Mouse (Mus musculus): ENCODE data around the gene Rasgrp3.

Rasgrp3 gene

DNA sequence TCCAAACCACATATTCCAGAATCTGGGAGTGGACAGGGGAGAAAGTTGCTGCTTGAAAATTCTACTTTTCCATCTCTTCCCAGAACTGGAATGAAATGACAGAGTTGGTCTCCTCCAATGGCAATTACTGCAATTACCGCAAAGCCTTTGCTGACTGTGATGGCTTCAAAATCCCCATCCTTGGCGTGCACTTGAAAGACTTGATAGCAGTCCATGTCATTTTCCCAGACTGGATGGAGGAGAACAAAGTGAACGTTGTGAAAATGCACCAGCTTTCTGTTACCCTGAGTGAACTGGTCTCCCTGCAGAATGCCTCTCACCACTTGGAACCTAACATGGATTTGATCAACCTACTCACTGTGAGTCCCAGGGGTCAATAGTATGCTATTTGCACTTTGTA is 67.3 kb downstream of the Rasgrp3 start:
- DNase-seq (ENCODE audit: low spot score): no peak

DNA sequence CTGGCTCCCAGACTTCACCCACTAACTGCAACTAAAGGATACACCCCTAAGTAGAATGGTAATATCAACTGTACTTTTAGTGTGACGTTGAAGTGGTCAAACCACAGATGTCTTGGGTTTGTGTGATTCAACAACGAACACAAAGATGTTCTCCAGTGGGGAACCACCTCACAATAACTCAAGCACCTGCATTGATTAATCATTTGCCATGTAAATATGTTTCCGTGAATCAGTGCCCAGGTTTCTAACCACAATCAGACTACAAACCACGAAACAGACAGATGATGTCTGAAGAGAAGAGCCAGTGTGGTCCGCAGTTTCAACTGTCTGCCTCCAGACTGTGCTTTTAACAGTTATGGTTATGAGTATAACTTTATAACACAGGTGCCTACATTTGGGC is 69.4 kb downstream of the Rasgrp3 start:
- DNase-seq (ENCODE audit: low spot score): no peak

DNA sequence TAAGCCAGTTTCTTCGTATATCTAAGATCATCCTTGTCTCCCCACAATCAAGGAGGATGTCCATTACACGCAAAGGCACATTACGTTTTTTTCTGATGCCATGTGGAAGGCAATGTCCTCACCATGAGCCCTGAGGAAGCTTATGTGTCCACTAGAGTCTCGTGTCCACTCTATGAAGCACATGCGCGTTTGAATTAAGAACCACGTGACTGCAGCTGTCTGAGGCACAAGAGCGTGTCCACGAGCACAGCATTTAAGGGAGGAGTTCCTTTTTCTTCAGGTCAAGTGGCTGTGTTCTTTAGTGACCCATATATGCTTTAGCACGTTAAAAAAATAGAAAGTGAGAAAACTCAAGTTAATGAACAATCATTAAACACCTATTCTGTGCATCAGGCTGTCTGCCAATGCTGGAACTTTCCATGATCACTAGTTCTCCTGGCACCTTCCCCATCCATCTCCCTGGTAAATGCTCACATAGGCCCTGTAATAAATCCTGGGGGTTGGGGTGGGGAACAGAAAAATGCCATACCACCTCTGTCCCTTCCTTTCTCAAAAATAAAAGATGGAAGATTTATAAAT is 70.5 kb downstream of the Rasgrp3 start:
- no peak for DNase-seq (ENCODE audit: low spot score)

DNA sequence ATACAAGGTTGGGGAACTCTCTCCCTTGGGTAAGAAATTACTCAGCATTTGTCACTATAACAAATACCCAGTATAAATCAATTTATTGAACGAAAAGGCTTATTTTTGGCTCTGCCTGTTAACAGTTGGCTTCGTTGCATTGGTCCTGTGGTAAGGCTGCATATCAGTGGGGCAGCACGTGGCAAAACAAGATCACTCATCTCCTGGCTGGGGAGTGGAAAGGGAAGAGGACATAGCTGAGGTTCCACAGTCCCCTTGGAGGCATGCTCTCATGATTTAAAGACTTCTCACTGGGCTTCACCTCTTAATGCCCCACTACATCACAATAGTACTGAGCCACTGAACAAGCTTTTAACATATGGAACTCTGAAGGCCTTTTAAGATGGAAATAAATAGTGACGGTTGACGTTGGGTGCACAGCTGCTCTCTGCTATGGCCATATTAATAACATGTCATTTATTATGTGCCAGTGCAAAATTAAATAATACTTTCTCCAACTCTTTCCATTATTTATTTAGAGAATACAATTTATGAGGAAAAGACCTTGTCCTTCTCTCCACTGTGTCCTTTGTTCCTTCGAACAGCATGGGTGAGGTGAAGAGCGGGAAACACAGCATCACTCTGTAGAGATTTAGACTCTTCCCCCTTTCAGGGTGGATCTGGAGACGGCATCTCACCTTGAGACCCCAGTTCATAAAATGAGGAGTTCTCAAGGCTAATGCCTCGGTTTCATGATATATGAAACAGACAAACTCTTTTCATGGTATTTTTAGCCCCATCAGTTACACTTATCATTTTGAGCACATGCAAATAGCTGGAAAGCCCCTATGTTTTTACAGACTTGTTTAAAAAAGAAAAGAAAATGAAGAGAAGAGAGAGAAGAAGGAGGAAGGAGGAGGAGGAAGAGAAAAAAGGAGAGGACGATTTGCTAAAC is 71.3 kb downstream of the Rasgrp3 start:
- no peak for DNase-seq (ENCODE audit: low spot score)

DNA sequence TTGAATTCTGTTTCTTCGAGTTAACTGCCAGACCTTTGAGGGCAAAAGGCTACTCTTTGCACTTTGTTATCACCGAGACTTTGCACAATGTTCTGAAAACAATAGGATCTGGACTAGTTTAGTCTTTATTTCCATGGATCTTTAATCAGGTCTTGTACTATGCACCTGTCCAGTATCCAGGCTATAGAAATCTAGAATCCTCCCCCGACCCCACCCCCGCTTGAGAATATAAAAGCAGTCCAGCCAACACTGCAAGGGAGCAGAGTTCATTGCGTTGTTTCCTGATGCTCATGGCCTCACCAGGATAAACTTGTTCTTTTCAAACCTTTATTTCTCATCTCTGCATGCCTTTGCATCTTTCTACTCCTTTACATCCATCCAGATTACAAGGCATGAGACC is 73.6 kb downstream of the Rasgrp3 start:
- DNase-seq (ENCODE audit: low spot score): no peak

DNA sequence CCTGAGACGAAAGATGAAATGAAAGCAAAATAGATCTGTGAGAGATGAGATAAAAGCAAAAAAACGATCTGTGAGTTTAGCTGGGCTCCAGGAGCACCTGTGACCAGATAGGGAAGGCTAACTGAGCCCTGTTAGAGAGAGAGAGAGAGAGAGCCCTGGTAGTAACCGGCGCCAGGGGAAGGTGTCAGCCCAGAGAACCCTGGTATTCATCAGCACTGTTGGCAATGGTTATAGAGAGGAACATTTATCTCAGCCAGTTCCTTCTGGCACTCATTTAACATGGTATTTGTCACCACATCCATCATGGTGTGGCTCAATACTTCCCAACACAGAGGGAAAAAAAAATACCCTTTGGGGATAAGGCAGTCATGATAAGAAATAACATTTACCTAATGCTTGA is 80.9 kb downstream of the Rasgrp3 start:
- DNase-seq (ENCODE audit: low spot score): peak; percentile 64

DNA sequence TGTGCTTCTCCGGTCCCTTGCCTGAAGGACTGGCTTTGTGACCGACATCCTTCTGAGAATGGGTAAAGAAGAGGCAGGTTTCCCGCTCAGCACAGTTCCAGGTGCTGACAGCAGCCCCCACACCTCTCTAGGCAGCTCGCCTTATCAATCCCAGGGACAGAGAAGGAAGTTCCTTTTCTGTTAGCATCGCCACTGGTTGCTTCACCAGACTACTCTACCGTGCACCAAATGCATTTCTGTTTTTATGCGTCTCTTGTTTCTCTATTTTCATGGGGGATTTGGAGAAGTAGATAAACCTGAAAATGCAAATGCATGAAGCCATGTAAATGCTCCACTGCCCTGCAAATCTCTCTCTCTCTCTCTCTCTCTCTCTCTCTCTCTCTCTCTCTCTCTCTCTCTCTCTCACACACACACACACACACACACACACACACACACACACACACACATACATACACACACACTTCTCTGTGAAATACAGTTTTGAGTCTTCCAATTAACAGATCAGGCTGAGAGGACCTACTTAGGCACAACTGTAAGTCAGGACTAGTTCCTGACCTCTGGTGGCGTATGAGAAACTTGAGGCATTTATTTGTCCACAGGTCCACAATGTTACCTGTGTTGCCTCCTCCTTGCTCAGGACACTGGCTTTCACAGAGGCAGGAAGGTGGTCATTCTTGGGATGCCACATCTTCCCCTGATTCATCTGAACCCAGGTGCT is 82.6 kb downstream of the Rasgrp3 start:
- no peak for DNase-seq (ENCODE audit: low spot score)

DNA sequence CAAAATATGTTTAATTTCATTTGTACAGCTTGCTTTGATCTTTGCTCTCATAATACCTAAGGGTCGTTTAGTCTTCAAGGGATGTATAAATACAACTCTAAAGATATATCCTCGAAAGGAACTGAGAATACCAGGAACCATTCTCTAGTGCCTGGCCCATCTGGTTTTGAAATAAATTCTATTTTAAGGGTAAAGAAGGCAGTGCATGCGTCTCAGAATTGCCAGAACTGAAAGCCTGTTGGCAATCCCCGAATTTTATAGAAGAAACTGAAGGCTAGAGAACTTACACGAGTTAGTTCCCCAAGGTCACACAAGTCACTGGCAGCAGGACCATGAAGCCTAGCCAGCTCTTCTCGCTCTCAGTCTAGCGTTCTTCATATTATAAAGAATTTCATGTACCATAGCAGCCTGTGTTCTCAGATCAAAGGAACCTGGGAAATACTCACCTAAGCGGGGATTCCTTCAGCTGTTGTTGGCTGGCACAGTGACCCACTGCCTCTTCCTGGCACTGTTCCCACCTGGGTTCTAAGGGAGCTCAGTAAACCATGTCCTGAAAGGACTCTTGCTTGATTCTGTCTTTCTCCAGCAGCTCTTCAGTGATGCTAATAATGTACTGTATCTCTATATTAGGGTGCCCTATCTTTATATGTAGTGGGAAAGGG is 83.7 kb downstream of the Rasgrp3 start:
- no peak for DNase-seq (ENCODE audit: low spot score)

DNA sequence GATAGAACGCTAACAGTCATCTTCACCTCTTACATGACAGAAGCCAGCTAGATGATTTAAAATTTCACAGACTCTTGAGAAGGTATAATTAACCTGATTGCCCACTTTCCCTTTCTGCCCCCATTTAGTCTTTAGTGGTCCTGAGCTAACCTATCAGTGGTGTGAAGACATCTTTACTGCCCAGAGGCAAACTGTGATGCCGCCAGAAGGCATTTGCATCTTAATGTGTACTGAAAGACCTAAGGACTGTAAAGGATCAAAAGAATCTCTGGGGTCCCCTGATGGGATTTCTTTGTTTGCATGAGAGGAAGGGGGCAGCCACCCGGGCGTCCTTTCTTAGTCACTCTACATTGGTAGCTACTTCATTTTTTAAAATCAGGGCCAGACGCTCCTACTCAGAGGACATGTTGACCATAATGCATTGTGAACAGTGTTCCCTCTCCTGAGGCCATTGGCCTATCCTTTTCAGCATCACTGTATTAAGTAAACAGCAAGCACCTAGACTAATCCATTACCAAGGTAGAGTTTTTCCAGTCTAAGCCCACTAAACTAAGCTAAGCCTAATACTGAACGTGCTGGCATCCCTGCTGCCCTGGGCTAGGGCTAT is 85.6 kb downstream of the Rasgrp3 start:
- no peak for DNase-seq (ENCODE audit: low spot score)

DNA sequence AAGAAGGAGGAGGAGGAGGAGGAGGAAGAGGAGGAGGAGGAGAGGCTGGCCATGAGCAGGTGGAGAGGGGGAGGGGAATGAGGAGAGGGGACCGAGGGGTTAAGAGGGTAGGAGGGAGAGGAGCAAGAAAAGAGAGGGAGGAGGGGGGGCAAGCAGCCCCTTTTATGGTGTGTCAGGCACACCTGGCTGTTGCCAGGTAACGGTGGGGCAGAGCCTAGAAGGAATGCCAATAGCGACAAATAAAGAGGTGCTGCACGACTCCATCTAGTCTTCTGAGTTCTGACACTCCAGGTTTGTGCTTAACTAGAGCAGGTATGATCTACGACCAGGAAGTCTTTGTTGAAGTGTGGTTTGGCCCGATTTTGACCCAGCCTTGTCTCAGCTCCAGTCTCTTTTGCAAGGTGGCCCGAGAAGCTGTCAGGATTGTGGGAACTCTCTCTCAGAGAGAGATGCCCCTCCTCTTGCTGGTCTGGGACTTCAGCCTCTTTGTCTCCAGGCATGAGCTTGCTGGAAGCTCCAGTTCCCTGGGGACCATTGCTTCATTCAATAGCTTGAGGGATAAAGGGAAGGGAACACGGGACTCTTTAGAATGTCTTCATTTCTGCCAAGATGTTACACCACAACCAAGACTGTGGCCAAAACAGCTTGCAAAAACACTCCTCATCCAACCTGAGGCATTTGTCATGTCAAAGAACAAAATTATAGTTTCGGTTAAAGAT is 86.8 kb downstream of the Rasgrp3 start:
- DNase-seq (ENCODE audit: low spot score): peak; percentile 100

DNA sequence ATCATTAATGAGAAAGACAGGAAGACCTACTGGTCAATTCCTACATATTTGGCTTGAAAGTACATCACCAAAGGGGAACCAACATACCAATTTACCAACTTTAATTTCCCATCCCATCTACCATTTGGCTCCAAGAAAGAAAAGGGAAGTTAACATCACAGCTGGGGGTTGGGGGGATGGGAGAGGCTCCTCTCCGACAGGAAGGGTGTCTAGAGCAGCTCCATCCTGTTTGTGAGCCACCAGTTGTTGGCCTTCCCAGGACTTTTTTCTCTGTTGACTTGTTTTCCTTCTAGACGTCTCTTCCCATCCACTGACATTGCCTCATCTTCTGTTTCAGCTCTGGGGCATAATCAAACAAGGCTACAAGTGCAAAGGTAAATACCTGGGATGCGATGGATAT is 88.1 kb downstream of the Rasgrp3 start:
- DNase-seq (ENCODE audit: low spot score): no peak

DNA sequence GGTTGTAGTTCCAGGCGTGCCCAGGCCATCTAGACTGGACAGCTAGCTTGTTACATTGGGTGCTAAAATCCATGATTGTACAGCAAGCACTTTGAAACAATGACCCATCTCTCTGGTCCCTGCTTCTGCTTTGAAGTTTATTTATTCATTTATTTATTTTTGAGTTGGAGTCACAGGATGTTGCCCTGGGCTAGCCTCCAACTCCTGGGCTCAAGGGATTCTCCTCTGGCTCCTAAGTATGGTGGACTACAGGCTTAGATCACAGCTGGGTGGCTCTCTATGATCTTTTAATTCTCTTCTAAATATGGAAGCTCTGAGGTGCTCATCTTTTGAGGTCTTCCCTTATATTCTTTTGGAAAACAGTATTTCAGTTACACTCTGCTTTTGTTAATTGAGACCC is 90.7 kb downstream of the Rasgrp3 start:
- no peak for DNase-seq (ENCODE audit: low spot score)

DNA sequence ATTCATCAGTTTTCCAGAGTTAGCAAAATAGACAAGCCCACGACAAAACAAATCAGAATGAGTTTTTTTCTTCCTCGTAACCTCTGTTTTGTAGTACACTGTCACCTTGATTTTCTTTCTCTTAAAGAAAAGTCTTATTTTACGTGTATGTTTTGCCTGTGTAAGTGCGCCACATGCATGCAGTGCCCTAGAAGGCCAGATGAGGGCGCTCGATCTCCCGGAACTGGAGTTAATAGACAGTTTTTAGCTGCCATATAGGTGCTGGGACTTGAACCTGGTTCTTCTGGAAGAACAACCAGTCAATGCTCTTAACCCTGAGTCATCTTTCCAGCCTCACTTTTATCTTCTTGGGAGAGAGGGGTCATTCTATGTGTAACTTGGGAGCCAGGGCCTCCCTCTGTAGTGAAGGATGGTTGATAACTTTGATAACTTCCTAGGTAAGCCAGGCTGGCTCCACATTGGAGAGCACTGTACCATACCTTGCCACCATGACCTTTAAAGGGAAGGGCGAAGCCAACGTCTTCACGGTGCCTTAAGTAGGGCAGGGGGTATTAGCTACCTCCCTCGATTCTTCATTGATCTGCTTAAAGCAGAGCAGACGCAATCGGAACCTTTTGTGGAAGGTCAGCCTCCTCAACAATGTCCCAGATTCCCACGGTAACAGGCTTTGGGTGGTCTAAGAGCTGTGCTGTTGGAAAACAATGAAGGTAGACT is 93.7 kb downstream of the Rasgrp3 start:
- DNase-seq (ENCODE audit: low spot score): no peak

DNA sequence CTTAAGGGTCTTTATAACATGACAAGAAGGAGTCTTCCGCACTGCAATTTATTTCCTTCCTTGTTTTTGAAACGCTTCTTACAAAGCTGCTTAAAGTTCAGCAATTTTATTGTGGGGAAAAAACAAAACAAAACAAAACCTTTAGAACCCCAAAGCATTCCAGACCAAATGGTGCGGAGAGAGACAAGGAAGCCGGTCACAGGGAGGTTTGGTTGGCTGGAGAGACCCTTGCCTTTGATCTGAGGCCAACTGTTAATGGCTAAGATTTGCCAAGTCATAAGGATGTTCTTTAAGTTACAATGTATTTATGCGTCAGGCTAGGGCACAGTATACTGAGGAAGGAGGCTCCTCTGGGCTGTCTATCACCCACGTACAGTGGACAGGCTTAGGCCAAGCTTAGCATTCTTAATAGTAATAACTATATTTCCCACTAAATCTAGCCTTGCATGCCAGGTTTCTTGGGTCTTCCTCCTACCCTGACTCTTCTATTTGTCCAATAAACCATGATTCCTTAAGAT is 96.8 kb downstream of the Rasgrp3 start:
- no peak for DNase-seq (ENCODE audit: low spot score)

DNA sequence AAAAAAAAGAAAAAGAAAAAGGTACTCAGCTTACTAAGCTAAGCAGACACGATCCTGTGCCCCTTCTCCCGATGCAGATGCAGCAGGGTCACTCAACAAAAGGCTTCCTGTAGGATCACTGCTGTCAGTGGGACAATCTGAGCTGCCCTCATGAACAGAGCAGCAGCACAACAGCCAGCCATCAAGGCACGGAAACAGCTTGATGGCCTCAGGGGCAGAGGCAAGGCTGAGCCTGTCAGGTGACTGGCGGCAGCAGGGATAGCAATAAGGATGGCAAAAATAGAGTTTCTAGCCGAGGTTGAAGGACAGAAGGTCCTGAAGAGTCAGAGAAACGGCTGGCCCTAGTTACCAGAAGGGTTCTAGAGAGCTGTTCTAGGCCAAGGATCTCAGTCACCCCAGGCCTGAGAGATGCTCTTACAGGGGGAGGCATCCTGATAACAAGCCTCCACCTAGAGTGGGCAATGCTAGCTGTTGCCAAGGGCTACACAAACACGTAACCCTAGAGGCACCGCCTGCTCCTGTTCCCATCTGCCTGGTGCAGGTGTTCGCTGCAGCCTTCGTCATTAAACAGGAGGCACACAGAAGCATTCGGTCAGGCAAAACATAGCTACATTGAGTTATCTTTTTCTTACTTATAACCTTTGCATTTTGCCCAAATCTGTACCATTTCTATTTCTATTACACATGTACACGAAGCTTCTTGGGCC is 98.8 kb downstream of the Rasgrp3 start:
- DNase-seq (ENCODE audit: low spot score): no peak

DNA sequence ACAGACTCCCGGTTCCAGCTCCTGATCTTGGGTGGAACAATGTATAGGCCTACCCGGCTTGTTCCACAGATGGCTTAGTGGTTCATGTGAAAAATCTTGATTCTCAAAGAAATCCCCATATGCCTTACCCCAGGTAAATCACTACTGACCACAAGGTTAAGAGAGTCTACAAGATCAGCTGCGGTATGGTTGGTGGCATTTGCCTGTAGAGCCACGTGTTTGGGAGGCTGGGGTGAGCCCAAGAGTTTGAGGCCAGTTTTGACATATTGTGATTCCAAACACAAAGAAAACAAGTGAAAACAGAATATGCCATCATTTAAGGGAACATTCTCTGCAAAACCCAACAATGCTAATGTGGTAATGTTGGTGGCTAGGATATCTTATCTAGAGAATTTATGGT is 99.9 kb downstream of the Rasgrp3 start:
- DNase-seq (ENCODE audit: low spot score): no peak

DNA sequence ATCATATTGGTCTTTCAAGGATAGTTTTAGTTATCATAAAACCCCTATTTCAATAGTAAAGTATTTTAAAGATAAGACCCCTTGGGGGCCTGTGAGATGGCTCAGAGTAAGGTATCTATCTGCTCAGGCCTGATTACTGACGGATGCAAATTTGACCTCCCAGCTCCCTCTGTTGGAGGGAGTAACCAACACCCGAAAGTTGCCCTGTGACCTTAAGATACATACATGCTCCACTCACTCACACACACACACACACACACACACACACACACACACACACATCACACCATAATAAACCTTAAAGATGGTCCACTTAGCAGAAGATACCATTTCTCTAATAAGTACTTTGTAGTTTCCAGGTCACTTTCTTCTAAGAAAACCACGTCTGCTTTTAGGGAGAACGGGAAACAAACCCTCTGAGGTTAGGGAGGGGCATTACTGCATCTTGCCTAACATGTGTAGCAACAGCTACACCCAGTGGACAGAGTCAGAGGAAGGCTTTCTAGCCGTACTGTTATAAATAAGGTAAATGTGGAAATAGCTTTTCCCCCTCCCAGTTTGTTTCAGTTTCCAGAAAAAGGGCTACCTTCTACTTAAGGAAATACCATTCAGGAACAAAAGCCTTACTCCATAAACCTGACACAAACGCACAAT is 100.8 kb downstream of the Rasgrp3 start:
- DNase-seq (ENCODE audit: low spot score): peak; percentile 75

DNA sequence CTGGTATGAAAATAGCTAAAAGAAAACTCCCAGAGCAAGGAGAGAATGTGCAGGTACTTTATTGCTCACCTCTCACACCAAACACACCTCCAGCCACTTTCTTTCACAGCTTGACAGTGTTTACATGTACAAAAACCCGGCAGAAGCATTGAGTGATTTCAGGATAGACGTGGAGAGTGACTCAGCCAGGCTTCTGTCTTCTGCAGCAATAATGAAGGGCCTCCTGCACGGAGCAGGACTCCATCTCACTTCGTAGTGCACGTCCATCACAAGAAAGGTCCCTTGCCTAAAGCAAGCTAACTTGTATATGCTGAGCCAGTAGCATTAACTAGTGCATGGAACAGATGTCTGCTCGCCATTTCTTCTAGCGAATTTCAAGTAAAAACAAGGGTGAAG is 101.4 kb downstream of the Rasgrp3 start:
- no peak for DNase-seq (ENCODE audit: low spot score)

DNA sequence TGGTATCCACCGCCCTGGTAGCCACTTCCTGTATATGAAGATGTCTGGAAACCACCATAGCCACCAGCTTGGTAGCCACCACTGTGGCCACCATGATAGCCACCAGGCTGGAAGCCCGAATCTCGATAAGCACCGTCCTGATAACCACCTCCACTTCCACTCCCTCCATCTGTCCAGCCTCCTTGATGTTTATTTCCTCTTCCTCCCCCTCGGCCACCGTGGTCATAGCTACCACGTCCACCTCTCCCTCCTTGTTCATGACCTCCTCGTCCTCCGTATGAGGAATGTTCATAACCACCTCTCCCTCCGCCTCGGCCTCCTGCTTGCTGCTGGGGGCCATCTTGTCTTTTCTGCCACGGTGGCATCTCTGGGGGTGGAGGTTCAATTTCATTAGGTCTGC is 102.7 kb downstream of the Rasgrp3 start:
- DNase-seq (ENCODE audit: low spot score): no peak
